Mouse (Mus musculus) CD4-positive, CD25-positive, alpha-beta regulatory T cell, adult 4 months (primary cell): ENCODE measurements around the gene Gm21969. TPM values are rescaled to one million over a fixed set of nuclear protein-coding genes. Genes with fewer than 3 reads are reported as not detected.

ENCODE experiments used
- ATAC-seq: one replicate; pipeline ENCODE4 v1.8.0; 2017
- polyA plus RNA-seq, 2 experiments: library from polyadenylated mRNA; unstranded; fragments of 100-300 nt; shearing (Covaris generic); gene quantifications; one replicate each; pipeline ENCODE4 v1.2.1; 2017

Gene Gm21969
- polyA plus RNA-seq, 2 experiments from 2014 or later = not detected

DNA sequence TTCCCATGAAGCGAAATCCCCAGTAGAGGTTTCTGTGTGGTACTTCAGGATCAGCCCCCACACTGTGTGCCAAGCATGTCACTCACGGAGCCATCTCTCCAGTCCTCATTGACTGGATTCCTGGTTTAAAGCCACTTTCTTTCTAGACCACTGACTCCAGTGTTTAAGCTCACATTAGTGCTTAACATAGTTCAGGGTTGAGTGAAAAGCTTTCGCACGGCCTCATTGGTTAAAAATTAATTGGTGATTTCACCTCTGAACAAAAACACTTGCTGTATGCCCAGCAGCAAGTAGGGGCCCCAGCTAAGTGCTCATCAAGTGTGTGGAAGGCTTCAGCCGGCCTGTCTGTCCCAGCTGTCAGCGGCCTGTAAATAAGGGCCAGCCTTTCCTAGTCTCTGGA, 64.6 kb downstream of the Gm21969 start:
- ATAC-seq = no peak

DNA sequence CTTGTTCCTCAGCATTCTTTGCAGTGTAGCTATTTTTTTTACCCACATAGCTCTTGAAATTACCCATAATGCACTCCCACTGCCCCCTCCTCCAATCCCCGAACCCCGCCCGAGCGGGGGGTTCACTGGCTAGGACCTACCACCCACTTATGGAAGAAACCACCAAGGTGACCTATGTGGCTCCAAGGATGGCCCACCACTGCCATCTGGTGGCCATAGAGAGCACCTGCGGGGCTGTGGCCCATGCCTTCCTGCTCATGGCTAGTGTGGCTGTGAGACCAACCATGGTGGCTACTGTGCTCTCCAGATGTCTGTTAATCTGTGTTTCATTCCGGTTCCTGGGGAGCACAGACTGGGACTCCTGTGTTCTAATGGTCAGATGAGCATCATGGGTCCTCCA, 66.9 kb downstream of the Gm21969 start:
- peak; percentile 43 for ATAC-seq

DNA sequence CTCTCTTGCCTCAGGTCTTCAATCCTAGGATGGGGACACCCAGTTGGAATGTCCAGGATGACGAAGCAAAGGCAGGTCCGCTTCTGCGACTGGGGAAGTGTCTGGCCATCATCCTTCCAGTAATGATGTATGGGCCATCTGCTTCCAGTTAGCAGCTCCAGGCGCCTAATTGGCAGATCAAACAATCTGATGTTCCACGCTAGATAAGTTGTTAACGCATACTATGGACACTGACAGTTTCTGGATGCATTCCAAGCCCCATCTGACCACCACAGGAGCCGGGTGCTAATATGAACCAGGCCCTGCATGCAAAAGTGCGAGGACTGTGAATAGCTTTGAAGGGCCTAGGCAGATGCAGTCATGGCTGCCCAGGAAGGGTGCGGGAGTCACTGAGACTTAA, 72.7 kb downstream of the Gm21969 start:
- ATAC-seq = no peak

DNA sequence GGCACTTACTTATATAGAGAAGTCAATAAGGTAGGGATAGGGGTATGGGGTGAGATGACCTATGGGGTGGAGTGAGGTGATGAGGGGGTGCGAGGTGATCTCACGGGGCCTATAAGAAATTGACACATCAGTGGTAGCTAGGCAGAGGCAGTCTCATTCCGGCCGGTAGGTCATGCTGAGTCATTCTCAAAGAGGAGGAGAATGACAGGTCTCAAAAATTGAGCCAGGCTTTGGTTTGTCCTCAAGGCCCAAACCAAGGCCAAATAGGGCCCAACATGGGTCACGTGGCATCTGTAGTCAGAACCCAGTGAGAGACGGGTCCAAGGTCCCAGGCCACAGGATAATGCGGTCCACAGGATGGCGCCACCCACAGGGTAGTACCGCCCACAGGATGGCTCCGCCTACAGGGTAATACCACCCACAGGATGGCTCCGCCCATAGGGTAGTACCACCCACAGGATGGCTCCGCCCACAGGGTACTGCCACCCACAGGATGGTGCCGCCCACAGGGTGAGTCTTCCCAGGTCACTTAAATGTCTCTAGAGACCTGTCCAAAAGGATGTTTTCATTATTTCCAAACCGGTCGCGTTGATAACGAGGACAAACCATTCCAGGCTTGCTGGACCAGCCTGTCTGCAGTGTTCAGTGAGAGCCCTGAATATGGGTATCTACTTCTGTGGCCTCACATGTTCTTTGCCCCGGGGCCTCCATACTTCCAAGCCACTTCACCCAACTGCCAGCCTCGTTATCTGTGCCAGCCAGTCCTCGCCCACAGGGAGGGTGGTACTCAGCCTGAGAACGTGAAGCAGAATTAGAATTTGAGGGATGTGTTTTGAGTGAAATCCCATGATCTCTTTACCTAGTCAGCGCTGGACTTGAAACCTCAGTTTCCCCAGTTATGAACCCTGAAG, 81.0 kb downstream of the Gm21969 start:
- ATAC-seq = no peak

DNA sequence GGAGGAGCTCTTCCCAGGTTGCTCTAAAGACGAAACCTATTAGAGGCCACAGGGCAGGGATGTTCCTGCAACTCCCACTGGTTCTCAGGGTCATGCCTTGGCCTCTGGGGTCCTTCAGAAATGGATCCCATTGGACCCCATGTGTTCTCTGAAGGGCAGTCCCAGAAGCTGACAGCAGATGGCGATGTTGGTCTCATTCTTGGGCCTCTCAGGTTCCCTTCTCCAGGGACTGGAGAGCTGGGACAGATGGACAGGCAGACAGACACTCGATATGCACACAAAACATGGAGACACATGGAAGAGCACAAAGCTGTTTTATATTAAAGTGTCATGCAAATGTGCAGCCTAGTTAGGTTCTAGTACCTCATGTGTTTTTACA, 81.6 kb downstream of the Gm21969 start:
- no peak for ATAC-seq

DNA sequence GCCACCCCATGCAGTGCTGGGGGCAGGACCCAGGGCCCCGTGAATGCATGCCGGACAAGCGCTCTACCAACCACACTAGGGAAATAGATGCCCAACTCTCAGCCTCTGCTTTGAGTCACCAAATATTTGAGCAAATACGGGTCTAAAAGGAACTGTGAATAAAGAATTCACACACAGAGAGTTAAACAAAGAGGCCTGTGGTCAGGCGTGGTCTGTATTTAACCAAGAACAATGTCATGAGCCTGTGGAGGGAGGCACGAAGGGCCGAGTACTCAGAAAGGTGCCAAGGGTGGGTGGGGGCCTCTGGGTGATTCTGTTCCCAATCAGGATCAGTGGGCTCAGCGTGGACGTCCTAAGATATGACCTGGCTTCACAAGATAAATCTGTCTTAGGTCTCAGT, 85.1 kb downstream of the Gm21969 start:
- no peak for ATAC-seq

DNA sequence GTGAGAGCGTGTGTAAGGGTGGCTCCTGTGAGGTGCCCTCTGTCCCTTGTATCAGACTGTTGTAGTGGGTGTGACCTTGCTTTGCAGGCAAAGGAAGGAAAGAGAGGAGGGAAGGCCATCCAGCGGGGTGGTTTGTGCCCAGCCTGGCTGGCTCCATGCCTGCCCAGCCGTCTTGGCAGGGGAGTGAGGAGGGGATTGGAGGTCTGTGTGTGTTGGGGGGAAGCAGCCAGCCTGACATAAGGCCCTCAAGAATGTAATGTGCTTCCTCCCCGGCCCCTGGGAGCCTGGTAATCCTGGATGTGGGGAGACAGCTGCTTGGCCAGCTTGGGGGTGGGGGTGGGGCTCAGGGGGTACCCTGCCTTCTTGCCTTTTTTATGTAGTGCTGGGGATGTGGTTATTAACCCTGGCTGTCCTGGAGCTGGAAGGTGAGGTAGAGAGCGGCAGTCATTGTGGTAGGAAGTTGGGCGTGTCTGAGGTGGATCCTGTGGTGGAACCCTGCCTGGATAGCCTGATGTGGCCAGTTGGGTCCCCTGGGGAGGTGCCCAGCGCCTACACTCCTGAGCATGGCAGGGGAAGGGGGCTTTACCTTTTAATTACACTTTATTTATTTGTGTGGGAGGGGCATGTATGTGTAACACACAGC, 86.8 kb downstream of the Gm21969 start:
- no peak for ATAC-seq

DNA sequence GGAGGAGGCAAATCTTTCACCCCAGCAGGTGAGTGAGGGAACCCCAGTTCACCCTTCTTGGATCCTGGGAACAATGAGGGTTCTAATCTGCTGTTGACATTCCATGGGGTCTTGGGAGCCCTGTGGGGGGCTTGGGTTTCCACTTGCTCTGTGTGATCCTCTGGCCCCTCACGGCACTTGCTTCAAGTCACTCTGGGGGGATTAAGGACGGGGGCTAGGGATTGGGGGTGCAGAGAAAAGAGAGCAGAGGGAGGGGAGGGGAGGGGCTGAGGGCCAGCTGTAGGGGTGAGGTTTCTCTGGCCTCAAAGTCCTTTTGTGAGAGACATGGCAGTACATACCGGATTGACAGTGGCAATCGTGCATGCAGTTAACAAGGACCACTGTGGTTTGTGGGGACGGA, 90.3 kb downstream of the Gm21969 start:
- ATAC-seq = no peak

DNA sequence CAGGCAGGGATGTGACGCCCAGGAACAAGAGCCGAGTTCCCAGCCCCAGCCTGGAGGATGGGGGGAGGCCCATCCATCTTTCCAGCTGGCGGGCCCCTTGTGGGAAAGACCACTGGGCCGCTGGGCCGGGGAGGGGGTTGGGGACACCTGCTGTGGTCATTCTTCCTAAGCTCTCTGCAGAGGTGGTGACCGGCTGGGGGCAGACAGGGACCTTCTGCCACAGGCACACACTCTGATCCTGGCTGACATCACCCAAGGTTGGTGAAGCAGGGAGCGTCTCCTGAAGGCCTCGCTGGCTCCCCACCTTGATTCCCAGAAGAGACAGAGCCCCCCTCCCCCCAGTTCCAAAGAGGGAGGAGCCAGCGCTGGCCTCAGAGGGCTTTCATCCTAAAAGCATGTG, 94.8 kb downstream of the Gm21969 start:
- no peak for ATAC-seq

DNA sequence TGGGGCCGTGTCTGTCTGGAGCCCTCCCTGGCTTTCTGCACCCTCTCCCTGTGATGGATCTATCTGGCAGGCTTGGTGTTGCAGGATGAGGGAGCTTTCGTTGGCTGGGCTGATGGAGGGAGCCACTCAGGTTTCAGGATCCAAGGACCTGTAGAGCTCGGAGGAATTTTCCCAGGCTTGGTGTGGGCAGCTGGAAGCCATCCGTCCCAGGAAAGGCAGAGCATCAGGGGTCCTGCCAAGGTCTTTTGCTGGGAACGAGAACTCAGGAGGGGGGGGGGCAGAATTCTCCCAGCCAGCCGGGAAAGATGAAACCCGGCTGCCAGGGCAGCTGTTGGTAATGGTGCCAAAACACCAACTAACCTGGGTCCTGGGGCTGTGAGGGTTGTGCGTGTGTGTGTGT, 95.6 kb downstream of the Gm21969 start:
- no peak for ATAC-seq

DNA sequence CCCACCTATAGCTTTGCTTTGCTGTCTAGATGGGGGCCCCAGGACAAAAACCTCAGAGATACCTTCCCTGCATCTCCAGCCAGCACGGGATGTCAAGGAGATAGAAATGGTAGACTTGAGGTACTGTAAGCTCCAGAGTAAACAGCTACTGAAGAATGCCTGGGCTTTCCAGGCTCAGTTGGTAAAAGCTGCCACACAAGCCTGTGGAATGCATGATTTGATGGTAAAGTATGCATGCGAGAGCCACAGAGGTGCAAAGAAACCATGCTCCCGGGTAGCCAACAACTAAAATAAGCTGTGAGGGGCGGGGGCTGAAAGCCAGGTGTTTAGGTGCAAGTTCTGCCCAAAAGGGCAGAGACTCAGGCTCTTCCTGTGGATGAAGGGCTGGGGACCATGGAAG, 99.9 kb downstream of the Gm21969 start:
- no peak for ATAC-seq

DNA sequence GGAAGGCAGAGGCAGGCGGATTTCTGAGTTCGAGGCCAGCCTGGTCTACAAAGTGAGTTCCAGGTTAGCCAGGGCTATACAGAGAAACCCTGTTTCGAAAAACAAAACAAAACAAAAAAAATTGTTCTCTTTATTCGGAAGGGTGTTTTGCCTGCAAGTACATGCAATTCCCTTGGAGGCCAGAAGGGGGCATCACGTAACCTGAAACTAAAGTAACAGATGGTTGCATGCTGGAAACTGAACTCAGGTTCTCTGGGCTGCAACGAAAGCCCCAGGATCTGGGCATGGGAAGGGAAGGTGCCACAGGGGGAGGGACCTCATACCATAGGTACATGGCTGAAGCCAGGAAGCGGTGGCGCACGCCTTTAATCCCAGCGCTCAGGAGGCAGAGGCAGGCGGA, 100.5 kb downstream of the Gm21969 start:
- ATAC-seq = no peak

DNA sequence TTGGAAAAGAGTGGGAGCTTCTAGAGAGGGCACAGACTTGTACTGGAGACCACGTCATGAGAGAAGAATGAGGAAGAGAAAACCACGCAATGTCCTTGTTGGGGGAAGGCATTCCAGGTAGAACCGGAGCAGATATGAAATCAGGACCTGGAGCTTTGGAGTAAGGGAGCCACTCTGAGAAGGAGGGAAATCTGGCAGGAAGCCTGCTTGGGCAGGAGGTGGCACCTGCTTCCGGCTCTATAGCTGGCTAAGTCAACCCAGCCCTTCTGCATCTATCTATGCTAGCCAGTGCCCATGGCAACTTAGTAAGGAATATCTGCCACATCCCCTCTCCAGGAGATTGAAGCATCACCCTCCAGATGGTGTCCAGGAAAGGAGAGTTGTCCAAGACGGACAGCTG, 103.0 kb downstream of the Gm21969 start:
- ATAC-seq = no peak

DNA sequence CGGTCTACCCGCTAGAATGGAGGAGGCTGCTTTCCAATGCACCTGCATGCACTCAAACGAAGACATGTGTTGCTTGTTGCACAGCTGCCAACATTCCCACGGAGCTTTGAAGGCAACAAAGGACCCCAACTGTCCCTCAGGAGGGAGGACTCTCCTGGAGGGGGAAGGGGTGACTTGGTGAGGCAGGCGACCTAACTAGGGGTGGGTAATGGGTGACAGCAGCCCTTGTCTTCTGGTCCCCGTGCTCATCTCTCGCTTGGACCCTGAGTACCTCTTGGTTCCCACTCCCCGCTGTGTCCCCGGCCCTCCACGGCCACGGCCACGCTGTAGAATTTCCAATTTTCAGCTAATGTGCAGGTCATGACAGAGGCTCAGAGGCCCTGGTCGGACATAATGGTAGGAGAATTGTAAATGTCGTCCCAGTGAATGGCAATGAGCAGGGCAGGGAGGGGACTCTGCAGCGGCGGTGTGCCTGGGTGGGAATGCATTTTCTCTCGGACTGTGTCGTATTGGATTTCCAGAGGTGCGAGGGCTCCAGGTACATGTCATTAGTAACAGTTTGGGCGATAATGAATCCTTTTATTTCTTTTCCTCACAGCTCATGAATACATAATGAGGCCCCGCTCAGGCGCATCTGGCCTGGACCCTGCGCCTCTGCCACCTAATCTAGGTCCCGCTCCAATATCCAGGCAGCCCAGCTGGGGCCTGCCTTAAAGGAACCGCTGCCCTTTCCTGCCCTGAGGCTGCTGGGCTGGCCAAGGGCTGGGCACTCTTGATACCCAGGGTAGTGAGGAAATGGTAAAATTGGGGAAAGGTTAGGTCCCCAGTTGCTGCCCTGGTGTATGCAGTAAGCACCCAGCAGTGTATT, 107.7 kb downstream of the Gm21969 start:
- ATAC-seq = no peak

Other genes starting within 250 kb of the Gm21969 start
- 1 to 10 TPM; 3.0 to 3.8 TPM for gene Iffo2, start 72.6 kb upstream of the Gm21969 start, polyA plus RNA-seq
- 10 to 100 TPM; 11.0 to 22.4 TPM for gene Aldh4a1, start 19.7 kb downstream of the Gm21969 start, polyA plus RNA-seq
- gene Tas1r2, start 50.4 kb downstream of the Gm21969 start, polyA plus RNA-seq = not detected
- gene Pax7, start 230.3 kb downstream of the Gm21969 start, polyA plus RNA-seq = not detected